Mouse (Mus musculus): ENCODE measurements around the gene Rwdd1. TPM values are rescaled to one million over a fixed set of nuclear protein-coding genes. Genes with fewer than 3 reads are reported as not detected.

The Rwdd1 gene
- polyA plus RNA-seq (2012; rRNA removed), result 65.2 and 78.4 TPM in 2 replicates

GRCm38 (mm10) chr10:34019302-34020075, at the start of gene Rwdd1:
Gene Rwdd1, minus strand, starts transcription at chr10:34019624.
- H3K4me1 ChIP-seq (ENCODE audit: control insufficient read depth, insufficient read depth, low read length), result peaks cover 3% of the 10 kb centered on the region; the same call in 1 of the 2 replicates
- under 1% methylated on average over 82 of the region's 82 CpGs for WGBS
- TF ChIP-seq CTCF (IDR thresholded peaks at IDR 0.05; ENCODE audit: borderline replicate concordance, insufficient read depth, low read depth, low read length), result no peak
- peak; percentile 66 for TF ChIP-seq POLR2A (IDR thresholded peaks at IDR 0.05; ENCODE audit: borderline replicate concordance, insufficient read depth, low read length)
- H3K27ac ChIP-seq (ENCODE audit: insufficient read depth, low read length), result peak within 1 kb of the TSS; percentile 78
- DNase-seq, result peak; percentile 98 to 99
- H3K27me3 ChIP-seq (ENCODE audit: control insufficient read depth, insufficient read depth, low read length), result no peaks in the 10 kb centered on the region
- peak within 1 kb of the TSS; percentile 85 for H3K4me3 ChIP-seq (replicated peaks; ENCODE audit: insufficient read depth, low read depth, low read length)

- whole genome bisulfite sequencing, result 57% methylated on average over 3 of the region's 3 CpGs
These were observed 47.2 kb upstream of the Rwdd1 start for GRCm38 (mm10) chr10:34066591-34066990.

GRCm38 (mm10) chr10:34053987-34054386, 34.6 kb upstream of the Rwdd1 start:
- Histone ChIP-seq H3K27me3 (ENCODE audit: control insufficient read depth, insufficient read depth, low read length) (no peaks in the 10 kb centered on the region), H3K4me1 (ENCODE audit: control insufficient read depth, insufficient read depth, low read length) (no peaks in the 10 kb centered on the region), H3K27ac (ENCODE audit: insufficient read depth, low read length) (no peak overlapping the region), H3K4me3 (replicated peaks; ENCODE audit: insufficient read depth, low read depth, low read length) (no peak overlapping the region)
- TF ChIP-seq POLR2A (IDR thresholded peaks at IDR 0.05; ENCODE audit: borderline replicate concordance, insufficient read depth, low read length), result no peak
- no peak for TF ChIP-seq CTCF (IDR thresholded peaks at IDR 0.05; ENCODE audit: borderline replicate concordance, insufficient read depth, low read depth, low read length)
- DNase-seq, result no peak
- 87% methylated on average over 2 of the region's 2 CpGs for WGBS

More at GRCm38 (mm10) chr10:34066591-34066990, 47.2 kb upstream of the Rwdd1 start:
- Histone ChIP-seq H3K4me1 (ENCODE audit: control insufficient read depth, insufficient read depth, low read length) (no peaks in the 10 kb centered on the region), H3K27me3 (ENCODE audit: control insufficient read depth, insufficient read depth, low read length) (no peaks in the 10 kb centered on the region), H3K4me3 (replicated peaks; ENCODE audit: insufficient read depth, low read depth, low read length) (no peak overlapping the region), H3K27ac (ENCODE audit: insufficient read depth, low read length) (no peak overlapping the region)
- DNase-seq, result no peak
- TF ChIP-seq POLR2A (IDR thresholded peaks at IDR 0.05; ENCODE audit: borderline replicate concordance, insufficient read depth, low read length) (no peak), CTCF (IDR thresholded peaks at IDR 0.05; ENCODE audit: borderline replicate concordance, insufficient read depth, low read depth, low read length) (no peak)

- 88% methylated on average over 5 of the region's 5 CpGs for WGBS
- no peak within 1 kb of the TSS for H3K4me3 ChIP-seq (replicated peaks; ENCODE audit: insufficient read depth, low read depth, low read length)
- H3K27me3 ChIP-seq (ENCODE audit: control insufficient read depth, insufficient read depth, low read length), result no peaks in the 10 kb centered on the region
- no peaks in the 10 kb centered on the region for H3K4me1 ChIP-seq (ENCODE audit: control insufficient read depth, insufficient read depth, low read length)
- DNase-seq, result no peak
- no peak within 1 kb of the TSS for H3K27ac ChIP-seq (ENCODE audit: insufficient read depth, low read length)
- TF ChIP-seq POLR2A (IDR thresholded peaks at IDR 0.05; ENCODE audit: borderline replicate concordance, insufficient read depth, low read length) (no peak), CTCF (IDR thresholded peaks at IDR 0.05; ENCODE audit: borderline replicate concordance, insufficient read depth, low read depth, low read length) (no peak)
These were observed 24.8 kb upstream of the Rwdd1 start, which contains the start of gene Calhm4 for GRCm38 (mm10) chr10:34044210-34044609. Gene Calhm4, minus strand, starts transcription at chr10:34044310.

DNA sequence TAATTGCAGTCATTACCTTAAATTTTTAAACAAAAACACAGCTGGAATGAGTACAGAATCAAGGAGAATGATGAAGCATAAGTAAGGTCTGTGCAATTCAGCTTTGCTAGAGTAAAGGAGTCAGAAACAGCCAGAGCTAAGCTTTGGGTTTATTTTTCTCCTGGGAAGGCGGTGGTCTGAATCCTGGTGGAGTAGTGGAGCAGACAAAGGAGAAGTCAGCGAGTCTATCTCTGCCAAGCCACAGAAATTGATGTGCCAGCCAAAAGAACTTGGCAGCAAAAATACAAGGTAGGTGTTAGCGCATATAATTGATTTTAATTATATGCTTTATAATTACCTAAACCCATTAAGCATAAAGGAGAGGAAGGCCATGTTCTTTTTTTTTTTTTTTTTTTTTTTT, 18.0 kb upstream of the Rwdd1 start, which contains the start of gene Trappc3l:
Gene Trappc3l, plus strand, starts transcription at position 197 of the 400 bp plus-strand sequence.
- no peaks in the 10 kb centered on the region; the same call in 1 of the 2 replicates for H3K4me1 ChIP-seq (ENCODE audit: control insufficient read depth, insufficient read depth, low read length)
- 50% methylated on average over 3 of the region's 3 CpGs for WGBS
- H3K27me3 ChIP-seq (ENCODE audit: control insufficient read depth, insufficient read depth, low read length), result no peaks in the 10 kb centered on the region
- DNase-seq, result no peak
- no peak within 1 kb of the TSS for H3K4me3 ChIP-seq (replicated peaks; ENCODE audit: insufficient read depth, low read depth, low read length)
- TF ChIP-seq CTCF (IDR thresholded peaks at IDR 0.05; ENCODE audit: borderline replicate concordance, insufficient read depth, low read depth, low read length) (no peak), POLR2A (IDR thresholded peaks at IDR 0.05; ENCODE audit: borderline replicate concordance, insufficient read depth, low read length) (no peak)
- H3K27ac ChIP-seq (ENCODE audit: insufficient read depth, low read length), result no peak within 1 kb of the TSS

GRCm38 (mm10) chr10:34036587-34036986, 17.2 kb upstream of the Rwdd1 start:
- H3K27ac ChIP-seq (ENCODE audit: insufficient read depth, low read length), result no peak overlapping the region
- WGBS, result 11% methylated on average over 5 of the region's 5 CpGs
- peak in 1 of 2 experiments; percentile 42 for DNase-seq

GRCm38 (mm10) chr10:34033630-34034305, 14.3 kb upstream of the Rwdd1 start:
- no peaks in the 10 kb centered on the region; the same call in 1 of the 2 replicates for H3K4me1 ChIP-seq (ENCODE audit: control insufficient read depth, insufficient read depth, low read length)
- H3K27me3 ChIP-seq (ENCODE audit: control insufficient read depth, insufficient read depth, low read length), result no peaks in the 10 kb centered on the region
- peak; percentile 56 to 58 for DNase-seq
- peak; percentile 51; the same call in 1 of the 2 replicates for TF ChIP-seq CTCF (IDR thresholded peaks at IDR 0.05; ENCODE audit: borderline replicate concordance, insufficient read depth, low read depth, low read length)
- TF ChIP-seq POLR2A (IDR thresholded peaks at IDR 0.05; ENCODE audit: borderline replicate concordance, insufficient read depth, low read length), result no peak
- WGBS, result 17% methylated on average over 22 of the region's 22 CpGs
- H3K4me3 ChIP-seq (replicated peaks; ENCODE audit: insufficient read depth, low read depth, low read length), result peak overlapping the region; percentile 19
- no peak overlapping the region for H3K27ac ChIP-seq (ENCODE audit: insufficient read depth, low read length)

More at GRCm38 (mm10) chr10:34036587-34036986, 17.2 kb upstream of the Rwdd1 start:
- no peak overlapping the region for H3K4me3 ChIP-seq (replicated peaks; ENCODE audit: insufficient read depth, low read depth, low read length)
- no peaks in the 10 kb centered on the region for H3K27me3 ChIP-seq (ENCODE audit: control insufficient read depth, insufficient read depth, low read length)
- TF ChIP-seq CTCF (IDR thresholded peaks at IDR 0.05; ENCODE audit: borderline replicate concordance, insufficient read depth, low read depth, low read length), result peak; percentile 31; the same call in 1 of the 2 replicates
- no peak for TF ChIP-seq POLR2A (IDR thresholded peaks at IDR 0.05; ENCODE audit: borderline replicate concordance, insufficient read depth, low read length)
- no peaks in the 10 kb centered on the region; the same call in 1 of the 2 replicates for H3K4me1 ChIP-seq (ENCODE audit: control insufficient read depth, insufficient read depth, low read length)

Measured in cerebellum, adult 2 months (tissue).